Mouse (Mus musculus): ENCODE results near the gene Rims4. TPM values are rescaled to one million over a fixed set of nuclear protein-coding genes. Genes with fewer than 3 reads are reported as not detected.

Rims4 gene
- polyA plus RNA-seq, 1 experiment from 2014 or later = 0.25 TPM

DNA sequence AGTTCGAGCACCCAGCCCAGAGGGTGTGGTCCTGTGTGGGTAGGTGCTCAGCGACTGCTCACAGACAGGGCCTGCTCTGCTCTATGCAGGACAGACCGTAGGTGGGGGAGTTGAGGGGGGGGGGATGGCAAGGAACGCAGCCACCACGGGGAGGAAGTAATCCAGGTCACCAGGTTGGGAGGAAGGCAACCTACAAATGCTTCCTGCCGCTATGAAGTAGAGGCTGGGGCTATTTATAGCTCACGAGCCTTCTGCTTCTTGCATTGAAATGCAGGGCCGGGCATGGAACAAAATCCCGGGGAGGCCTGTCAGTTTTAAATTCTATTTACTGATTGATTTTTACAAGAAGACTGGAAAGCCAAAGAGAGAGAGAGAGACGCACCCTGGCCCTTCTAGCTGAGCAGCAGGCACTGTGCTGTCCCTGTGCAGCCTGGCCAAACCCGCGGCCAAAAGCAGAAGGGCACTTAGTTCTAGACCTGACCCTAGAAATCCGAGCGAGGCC is 18.5 kb downstream of the Rims4 start:
- Histone ChIP-seq H3K36me3 (ENCODE audit: insufficient read depth) (no peaks in the 10 kb centered on the region), H3K27ac (ENCODE audit: low read depth) (no peak overlapping the region), H3K27me3 (ENCODE audit: insufficient read depth, low read length) (no peaks in the 10 kb centered on the region), H3K9me3 (ENCODE audit: low read depth, low read length) (no peaks in the 10 kb centered on the region), H3K4me3 (ENCODE audit: low read depth, low read length) (no peak overlapping the region), H3K9ac (no peak overlapping the region), H3K4me2 (no peak overlapping the region), H3K4me1 (ENCODE audit: insufficient read depth) (no peaks in the 10 kb centered on the region)
- no peak for TF ChIP-seq CTCF (IDR thresholded peaks at IDR 0.05; ENCODE audit: low read depth)
- ATAC-seq (ENCODE audit: insufficient read depth) = no peak
- DNase-seq = no peak
- 39% methylated on average over 14 of the region's 14 CpGs for WGBS

- ATAC-seq (ENCODE audit: insufficient read depth) (no peak), DNase-seq (no peak)
- Histone ChIP-seq H3K9ac (no peak overlapping the region), H3K4me2 (no peak overlapping the region), H3K27ac (ENCODE audit: low read depth) (no peak overlapping the region), H3K27me3 (ENCODE audit: insufficient read depth, low read length) (no peaks in the 10 kb centered on the region), H3K9me3 (ENCODE audit: low read depth, low read length) (no peaks in the 10 kb centered on the region), H3K4me1 (ENCODE audit: insufficient read depth) (no peaks in the 10 kb centered on the region), H3K36me3 (ENCODE audit: insufficient read depth) (no peaks in the 10 kb centered on the region), H3K4me3 (ENCODE audit: low read depth, low read length) (no peak overlapping the region)
- 59% methylated on average over 7 of the region's 7 CpGs for WGBS
- no peak for TF ChIP-seq CTCF (IDR thresholded peaks at IDR 0.05; ENCODE audit: low read depth)
Measured at GRCm38 (mm10) chr2:163897988-163898535, 20.4 kb downstream of the Rims4 start.

GRCm38 (mm10) chr2:163897026-163897425 is 21.5 kb downstream of the Rims4 start:
- H3K27me3 ChIP-seq (ENCODE audit: insufficient read depth, low read length) = no peaks in the 10 kb centered on the region
- WGBS = 80% methylated on average over 7 of the region's 7 CpGs
- no peaks in the 10 kb centered on the region for H3K4me1 ChIP-seq (ENCODE audit: insufficient read depth)
- H3K27ac ChIP-seq (ENCODE audit: low read depth) = no peak overlapping the region
- H3K9me3 ChIP-seq (ENCODE audit: low read depth, low read length) = no peaks in the 10 kb centered on the region
- H3K36me3 ChIP-seq (ENCODE audit: insufficient read depth) = no peaks in the 10 kb centered on the region
- no peak overlapping the region for H3K4me2 ChIP-seq
- no peak overlapping the region for H3K9ac ChIP-seq
- TF ChIP-seq CTCF (IDR thresholded peaks at IDR 0.05; ENCODE audit: low read depth) = no peak
- no peak for DNase-seq
- no peak overlapping the region for H3K4me3 ChIP-seq (ENCODE audit: low read depth, low read length)
- ATAC-seq (ENCODE audit: insufficient read depth) = no peak

- Histone ChIP-seq H3K9ac (no peak overlapping the region), H3K27me3 (ENCODE audit: insufficient read depth, low read length) (no peaks in the 10 kb centered on the region), H3K4me3 (ENCODE audit: low read depth, low read length) (no peak overlapping the region), H3K36me3 (ENCODE audit: insufficient read depth) (no peaks in the 10 kb centered on the region), H3K4me1 (ENCODE audit: insufficient read depth) (no peaks in the 10 kb centered on the region), H3K27ac (ENCODE audit: low read depth) (no peak overlapping the region), H3K9me3 (ENCODE audit: low read depth, low read length) (no peaks in the 10 kb centered on the region), H3K4me2 (no peak overlapping the region)
- WGBS = 65% methylated on average over 2 of the region's 2 CpGs
- ATAC-seq (ENCODE audit: insufficient read depth) = no peak
- TF ChIP-seq CTCF (IDR thresholded peaks at IDR 0.05; ENCODE audit: low read depth) = no peak
- DNase-seq = no peak
Measured at GRCm38 (mm10) chr2:163895156-163895555, 23.3 kb downstream of the Rims4 start.

DNA sequence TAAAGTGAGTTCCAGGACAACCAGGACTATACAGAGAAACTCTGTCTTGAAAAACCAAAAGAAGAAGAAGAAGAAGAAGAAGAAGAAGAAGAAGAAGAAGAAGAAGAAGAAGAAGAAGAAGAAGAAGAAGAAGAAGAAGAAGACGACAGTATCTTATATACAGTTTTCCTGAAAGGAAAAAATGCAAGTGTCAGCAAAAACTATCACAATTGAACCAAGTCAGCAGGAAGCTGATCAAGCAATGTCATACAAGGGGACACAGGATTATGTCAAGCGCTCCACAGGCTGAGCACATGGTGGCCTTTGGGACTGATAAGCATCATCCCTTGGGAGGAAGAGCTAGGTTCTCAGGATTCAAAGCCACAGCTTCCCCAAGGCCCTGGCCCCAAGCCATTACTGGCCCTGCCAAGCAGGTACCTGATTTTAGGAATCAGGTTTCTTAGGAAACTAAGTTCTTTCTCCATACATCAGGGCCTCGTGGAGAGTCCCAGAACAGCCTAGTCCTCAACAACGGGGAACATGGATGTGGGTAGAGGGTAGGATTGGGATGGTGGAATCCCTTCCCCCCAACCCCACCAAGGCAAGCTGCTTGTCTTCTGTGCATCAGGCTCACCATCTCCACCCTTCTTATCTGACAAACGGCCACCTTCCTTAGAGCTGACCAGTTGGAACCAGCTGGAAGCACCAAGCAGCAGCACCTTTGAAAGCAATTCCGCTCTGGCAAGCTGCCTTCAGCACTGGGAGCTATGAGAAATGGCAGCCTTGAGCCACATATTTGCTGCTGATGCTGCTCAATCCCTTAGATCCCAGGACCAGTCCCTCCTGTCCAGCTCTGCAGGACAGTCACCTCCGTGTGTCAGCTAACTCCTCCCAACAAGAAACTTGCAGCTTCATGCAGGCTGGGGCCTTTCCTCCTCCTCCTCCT is 24.8 kb downstream of the Rims4 start:
- no peaks in the 10 kb centered on the region for H3K4me1 ChIP-seq (ENCODE audit: insufficient read depth)
- H3K4me2 ChIP-seq = no peak overlapping the region
- H3K9me3 ChIP-seq (ENCODE audit: low read depth, low read length) = no peaks in the 10 kb centered on the region
- no peak overlapping the region for H3K4me3 ChIP-seq (ENCODE audit: low read depth, low read length)
- no peaks in the 10 kb centered on the region for H3K36me3 ChIP-seq (ENCODE audit: insufficient read depth)
- 50% methylated on average over 7 of the region's 7 CpGs for WGBS
- no peaks in the 10 kb centered on the region for H3K27me3 ChIP-seq (ENCODE audit: insufficient read depth, low read length)
- H3K27ac ChIP-seq (ENCODE audit: low read depth) = no peak overlapping the region
- no peak for DNase-seq
- ATAC-seq (ENCODE audit: insufficient read depth) = no peak
- no peak for TF ChIP-seq CTCF (IDR thresholded peaks at IDR 0.05; ENCODE audit: low read depth)
- H3K9ac ChIP-seq = no peak overlapping the region

DNA sequence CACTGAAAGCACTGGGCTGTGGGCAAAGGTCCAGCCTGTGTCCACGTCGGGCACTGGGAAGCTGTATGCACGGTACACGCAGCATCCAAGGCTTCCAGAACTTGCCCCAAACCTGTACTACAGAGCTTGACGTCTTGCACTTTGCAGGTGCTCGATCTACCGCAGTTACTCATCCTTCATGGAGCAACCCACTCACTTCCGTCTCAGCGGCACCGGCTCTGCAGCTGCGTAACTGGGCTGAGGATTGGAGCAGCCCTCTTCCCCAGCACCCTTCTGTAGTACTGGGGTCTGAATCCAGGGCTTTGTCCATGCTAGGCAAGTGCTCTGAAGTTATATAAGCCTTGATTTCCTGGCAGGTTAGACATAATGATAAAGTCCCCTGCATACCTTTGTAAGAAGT is 27.2 kb downstream of the Rims4 start:
- DNase-seq (no peak), ATAC-seq (ENCODE audit: insufficient read depth) (no peak)
- Histone ChIP-seq H3K9me3 (ENCODE audit: low read depth, low read length) (no peaks in the 10 kb centered on the region), H3K4me3 (ENCODE audit: low read depth, low read length) (no peak overlapping the region), H3K4me1 (ENCODE audit: insufficient read depth) (no peaks in the 10 kb centered on the region), H3K27ac (ENCODE audit: low read depth) (no peak overlapping the region), H3K9ac (no peak overlapping the region), H3K36me3 (ENCODE audit: insufficient read depth) (no peaks in the 10 kb centered on the region), H3K4me2 (no peak overlapping the region), H3K27me3 (ENCODE audit: insufficient read depth, low read length) (no peaks in the 10 kb centered on the region)
- no peak for TF ChIP-seq CTCF (IDR thresholded peaks at IDR 0.05; ENCODE audit: low read depth)
- 88% methylated on average over 11 of the region's 11 CpGs for WGBS

DNA sequence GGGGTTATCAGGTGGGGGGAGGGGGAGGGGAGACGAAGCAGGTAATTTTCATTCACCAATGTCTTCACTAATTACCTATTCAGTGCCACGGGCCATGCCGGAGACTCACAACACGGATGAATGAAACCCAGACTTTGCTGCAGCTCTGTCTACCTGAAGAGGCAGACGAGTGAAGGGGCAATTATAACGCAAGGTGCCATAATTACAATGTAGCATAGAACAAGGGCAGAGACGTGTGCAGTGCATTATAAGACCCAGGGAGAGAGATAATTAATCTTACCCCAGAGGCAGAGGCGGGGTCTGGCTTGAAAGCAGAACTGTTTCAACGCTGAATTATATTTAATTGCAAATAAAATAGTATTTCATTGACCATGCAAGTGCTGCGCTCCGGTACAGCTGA is 27.9 kb downstream of the Rims4 start:
- Histone ChIP-seq H3K36me3 (ENCODE audit: insufficient read depth) (no peaks in the 10 kb centered on the region), H3K4me3 (ENCODE audit: low read depth, low read length) (no peak overlapping the region), H3K4me1 (ENCODE audit: insufficient read depth) (no peaks in the 10 kb centered on the region), H3K27me3 (ENCODE audit: insufficient read depth, low read length) (no peaks in the 10 kb centered on the region), H3K27ac (ENCODE audit: low read depth) (no peak overlapping the region), H3K9me3 (ENCODE audit: low read depth, low read length) (no peaks in the 10 kb centered on the region), H3K9ac (no peak overlapping the region), H3K4me2 (no peak overlapping the region)
- DNase-seq = no peak
- ATAC-seq (ENCODE audit: insufficient read depth) = no peak
- 69% methylated on average over 11 of the region's 11 CpGs for WGBS
- TF ChIP-seq CTCF (IDR thresholded peaks at IDR 0.05; ENCODE audit: low read depth) = no peak

Measured in lung, embryonic 14.5 days (tissue).